11 mouse cellular contexts compared by ENCODE assay signal in the genomic region with DNA sequence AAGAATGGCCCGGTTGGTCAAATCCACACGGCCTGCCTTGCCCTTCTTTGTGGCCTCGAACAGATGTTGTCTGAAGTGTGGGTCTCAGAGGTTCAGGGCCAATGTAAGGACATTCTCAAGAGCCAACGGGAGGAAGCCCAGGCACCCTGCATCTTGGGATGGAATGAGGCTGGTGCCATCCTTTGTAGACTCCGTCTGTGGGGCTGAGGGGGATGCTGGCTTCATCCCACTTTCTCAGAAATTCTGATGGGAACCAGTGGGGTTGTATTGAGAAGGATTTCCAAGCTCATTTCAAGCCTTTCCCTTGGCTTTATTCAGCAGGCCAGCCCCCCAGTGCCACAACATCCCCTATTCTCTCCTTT. TPM values are rescaled to one million over a fixed set of nuclear protein-coding genes. Genes with fewer than 3 reads are reported as not detected.
A peak's percentile ranks its signal among the peaks of the same experiment; 100 is the strongest.
DNase-seq lines count a peak whose midpoint lies in the region; ATAC-seq and TF ChIP-seq lines count a peak whose summit lies in the region.
"Had no signal": no experiment of that assay in that cellular context is flagged by ENCODE, and none has a peak within 500 bp of the region (broad histone marks: within the 10 kb centered on the region; RNA-seq: fewer than 3 reads in every experiment).

No protein-coding gene starts in this region.

- no peak overlapping the region for H3K4me3 ChIP-seq in heart, adult 2 months
- no peak overlapping the region for H3K4me3 ChIP-seq in liver, adult 2 months (ENCODE audit: insufficient read depth, low read depth, low read length)
- no peak overlapping the region for H3K4me3 ChIP-seq in liver, postnatal 0 days (ENCODE audit: low read depth, low read length)
- no peak overlapping the region for H3K4me3 ChIP-seq in forebrain, embryonic 16.5 days (replicated peaks; ENCODE audit: low read length)
- no peak overlapping the region for H3K4me3 ChIP-seq in liver, embryonic 12.5 days
- H3K4me3 ChIP-seq: megakaryocyte, embryonic 14.5 days had no signal

- 93% methylated on average over 5 of the region's 5 CpGs for WGBS in heart, adult 2 months
- 90% methylated on average over 5 of the region's 5 CpGs for WGBS in liver, adult 2 months
- 86% methylated on average over 5 of the region's 5 CpGs for WGBS in liver, postnatal 0 days (ENCODE audit: insufficient replicate concordance)
- 60% methylated on average over 5 of the region's 5 CpGs for WGBS in forebrain, embryonic 16.5 days
- 81% methylated on average over 5 of the region's 5 CpGs for WGBS in liver, embryonic 12.5 days (ENCODE audit: insufficient replicate concordance)

- H3K4me1 ChIP-seq in heart, adult 2 months (ENCODE audit: control insufficient read depth, insufficient read depth, low read length), result peaks cover 8% of the 10 kb centered on the region
- no peaks in the 10 kb centered on the region for H3K4me1 ChIP-seq in liver, adult 2 months (ENCODE audit: control insufficient read depth, insufficient read depth, low read length)
- no peaks in the 10 kb centered on the region for H3K4me1 ChIP-seq in liver, postnatal 0 days (ENCODE audit: insufficient read depth)
- peaks cover 19% of the 10 kb centered on the region for H3K4me1 ChIP-seq in forebrain, embryonic 16.5 days (replicated peaks; ENCODE audit: control insufficient read depth, insufficient read depth, low read length)
- peaks cover 13% of the 10 kb centered on the region for H3K4me1 ChIP-seq in liver, embryonic 12.5 days

- no peak for TF ChIP-seq EP300 in heart, adult 2 months (IDR thresholded peaks at IDR 0.05; ENCODE audit: insufficient read depth, low read depth, low read length)
- no peak for TF ChIP-seq EP300 in liver, postnatal 0 days (IDR thresholded peaks at IDR 0.05; ENCODE audit: low read depth)

- no peak overlapping the region for H3K4me2 ChIP-seq in liver, postnatal 0 days (ENCODE audit: low read depth, low read length)
- H3K4me2 ChIP-seq in forebrain, embryonic 16.5 days (ENCODE audit: low read length), result no peak overlapping the region
- H3K4me2 ChIP-seq in liver, embryonic 12.5 days, result no peak overlapping the region

- no peak for ATAC-seq in liver, postnatal 0 days
- ATAC-seq in forebrain, embryonic 16.5 days, result no peak
- ATAC-seq in liver, embryonic 12.5 days, result no peak

- no peak for TF ChIP-seq POLR2A in heart, adult 2 months (IDR thresholded peaks at IDR 0.05; ENCODE audit: insufficient read depth, low read depth, low read length)
- no peak for TF ChIP-seq POLR2A in liver, adult 2 months (IDR thresholded peaks at IDR 0.05; ENCODE audit: extremely low read depth, insufficient read depth, low read length)

- no peaks in the 10 kb centered on the region for H3K27me3 ChIP-seq in heart, adult 2 months (ENCODE audit: control insufficient read depth, insufficient read depth, low read length)
- H3K27me3 ChIP-seq in liver, adult 2 months (ENCODE audit: control insufficient read depth, insufficient read depth, low read length), result no peaks in the 10 kb centered on the region
- H3K27me3 ChIP-seq in liver, postnatal 0 days (ENCODE audit: insufficient read depth, low read length), result no peaks in the 10 kb centered on the region
- no peaks in the 10 kb centered on the region for H3K27me3 ChIP-seq in forebrain, embryonic 16.5 days (replicated peaks; ENCODE audit: control insufficient read depth, insufficient read depth, low read length)
- H3K27me3 ChIP-seq in liver, embryonic 12.5 days (replicated peaks), result no peaks in the 10 kb centered on the region

- intact Hi-C loops in heart, adult 2 months (cut with DNase I), result no loop called here

- no peak overlapping the region for H3K9ac ChIP-seq in heart, adult 2 months (ENCODE audit: low read depth, low read length)
- no peak overlapping the region for H3K9ac ChIP-seq in liver, adult 2 months (ENCODE audit: low read depth, low read length)
- no peak overlapping the region for H3K9ac ChIP-seq in liver, postnatal 0 days (replicated peaks)
- no peak overlapping the region for H3K9ac ChIP-seq in forebrain, embryonic 16.5 days (replicated peaks; ENCODE audit: low read depth, low read length)
- no peak overlapping the region for H3K9ac ChIP-seq in liver, embryonic 12.5 days

- H3K9me3 ChIP-seq in liver, postnatal 0 days (ENCODE audit: low read length), result no peaks in the 10 kb centered on the region
- H3K9me3 ChIP-seq in forebrain, embryonic 16.5 days (ENCODE audit: control insufficient read depth, low read length), result no peaks in the 10 kb centered on the region
- H3K9me3 ChIP-seq in liver, embryonic 12.5 days (replicated peaks), result no peaks in the 10 kb centered on the region
- H3K9me3 ChIP-seq: megakaryocyte, embryonic 14.5 days had no signal

- H3K36me3 ChIP-seq in heart, adult 2 months (ENCODE audit: control insufficient read depth, insufficient read depth, low read length), result no peaks in the 10 kb centered on the region
- no peaks in the 10 kb centered on the region for H3K36me3 ChIP-seq in liver, adult 2 months (ENCODE audit: control insufficient read depth, insufficient read depth, low read length)
- H3K36me3 ChIP-seq in liver, postnatal 0 days (replicated peaks; ENCODE audit: insufficient read depth, low read length), result no peaks in the 10 kb centered on the region
- H3K36me3 ChIP-seq in forebrain, embryonic 16.5 days (ENCODE audit: control insufficient read depth, insufficient read depth), result no peaks in the 10 kb centered on the region
- H3K36me3 ChIP-seq in liver, embryonic 12.5 days, result no peaks in the 10 kb centered on the region

- H3K79me2 ChIP-seq in heart, adult 2 months (replicated peaks; ENCODE audit: control insufficient read depth, insufficient read depth, low read length), result no peaks in the 10 kb centered on the region
- no peaks in the 10 kb centered on the region for H3K79me2 ChIP-seq in liver, adult 2 months (ENCODE audit: control insufficient read depth, insufficient read depth, low read length)

- H3K27ac ChIP-seq in heart, adult 2 months, result peak overlapping the region; percentile 70
- 0 out of 2 replicates have a peak overlapping the region, but pooled peaks have one; percentile 5 for H3K27ac ChIP-seq in liver, adult 2 months (replicated peaks; ENCODE audit: insufficient read depth, low read depth, low read length)
- H3K27ac ChIP-seq in liver, postnatal 0 days (ENCODE audit: low read depth), result no peak overlapping the region
- peak overlapping the region; percentile 69 for H3K27ac ChIP-seq in forebrain, embryonic 16.5 days (ENCODE audit: low read length)
- H3K27ac ChIP-seq in liver, embryonic 12.5 days, result peak overlapping the region; percentile 24; the same call in 1 of the 2 replicates

- TF ChIP-seq CTCF in heart, adult 2 months (IDR thresholded peaks at IDR 0.05), result no peak
- no peak for TF ChIP-seq CTCF in liver, adult 2 months (IDR thresholded peaks at IDR 0.05; ENCODE audit: low read depth, low read length)
- no peak for TF ChIP-seq CTCF in liver, postnatal 0 days (IDR thresholded peaks at IDR 0.05; ENCODE audit: low read depth)

- no peak for DNase-seq in heart, adult 2 months
- DNase-seq in heart, adult 11 months, result no peak
- no peak for DNase-seq in liver, adult 2 months (ENCODE audit: extremely low read depth, low read depth, low spot score)
- DNase-seq in liver, postnatal 0 days, result no peak
- no peak for DNase-seq in cerebellum, adult 11-12 months
- no peak for DNase-seq in cerebellum, adult 8-10 months
- DNase-seq: spleen, adult 18-20 months; thymus, postnatal 36 days had no signal

RNA-seq across cellular contexts. Expression of gene Haao, which starts 41.5 kb away (rescaled TPM):
- under 1 TPM; 0.25 to 0.29 TPM for total RNA-seq in heart, adult 2 months (2021)
- polyA plus RNA-seq in heart, adult 2 months (2012; rRNA removed), result 1.2 and 1.4 TPM in 2 replicates
- 588 and 626 TPM in 2 replicates for total RNA-seq in liver, adult 2 months (2014; rRNA removed)
- polyA plus RNA-seq in liver, adult 2 months (2012; rRNA removed), result 835 and 840 TPM in 2 replicates
- polyA plus RNA-seq in liver, postnatal 0 days (2015; fragmentation: Nextera tagmentation; extraction: Ambion mirVana), result 93.3 and 104 TPM in 2 replicates
- 0.14 and 0.29 TPM in 2 replicates for polyA plus RNA-seq in forebrain, embryonic 16.5 days (2015; fragmentation: Nextera tagmentation; extraction: Ambion mirVana)
- polyA plus RNA-seq in liver, embryonic 12.5 days (2016; fragmentation: Nextera tagmentation; extraction: Ambion mirVana), result 7.1 and 7.7 TPM in 2 replicates

Comparison
In these comparisons a context has a peak if more than half of its experiments do, and no peak if none do; other contexts are left out.
1. RNA of gene Haao, which starts 41.5 kb away (polyA plus RNA-seq): 835 to 840 TPM in liver, adult 2 months and 93.3 to 104 TPM in liver, postnatal 0 days; 7.1 to 7.7 TPM in liver, embryonic 12.5 days, 1.2 to 1.4 TPM in heart, adult 2 months and 0.14 to 0.29 TPM in forebrain, embryonic 16.5 days; every median in the first group is over 10 times any median in the second.